Mouse (Mus musculus): ENCODE measurements around the gene Sema6d. TPM values are rescaled to one million over a fixed set of nuclear protein-coding genes. Genes with fewer than 3 reads are reported as not detected.
A peak's percentile ranks its signal among the peaks of the same experiment; 100 is the strongest.

The Sema6d gene
- polyA plus RNA-seq, 1 experiment = 5.6 TPM

DNA sequence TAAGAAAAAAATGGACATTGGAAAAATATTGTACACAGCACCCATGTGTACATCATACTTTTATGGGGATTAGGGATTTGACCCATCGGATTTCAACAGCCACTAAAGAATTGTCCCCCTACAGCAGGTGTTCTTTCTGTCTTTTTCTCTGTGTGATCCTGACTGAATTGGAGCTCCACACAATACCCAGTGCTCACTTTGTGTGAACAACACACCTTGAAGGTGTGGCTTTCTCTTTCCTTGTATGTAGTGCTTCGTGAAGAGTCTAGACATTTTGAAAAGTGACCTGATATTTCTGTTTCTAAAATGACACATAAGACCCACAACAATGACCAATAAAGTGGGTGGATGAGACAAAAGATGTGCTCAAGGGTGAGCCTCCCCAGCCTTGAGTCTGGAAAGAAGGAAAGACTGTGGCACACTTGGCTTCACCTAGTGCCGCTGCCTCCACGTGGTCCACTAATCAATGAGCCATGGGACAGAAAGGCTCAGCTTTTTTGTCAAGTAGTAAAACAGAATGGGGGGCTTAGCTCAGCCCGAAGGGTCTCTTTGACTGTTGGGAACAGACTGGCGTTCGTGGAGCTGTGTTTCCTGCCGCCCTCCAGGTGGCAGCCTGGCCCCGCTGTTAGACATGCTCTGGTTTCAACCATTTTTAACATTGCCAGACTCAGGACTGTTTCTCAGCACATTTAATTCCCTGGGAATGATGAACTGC lies 10.9 kb downstream of the Sema6d start:
- no peaks in the 10 kb centered on the region for H3K27me3 ChIP-seq (replicated peaks; ENCODE audit: control insufficient read depth, insufficient read depth, low read length)
- DNase-seq = peak; percentile 46
- WGBS = 17% methylated on average over 9 of the region's 9 CpGs
- H3K4me3 ChIP-seq (ENCODE audit: insufficient read depth, low read depth, low read length) = no peak overlapping the region
- H3K27ac ChIP-seq (ENCODE audit: insufficient read depth, low read depth, low read length) = no peak overlapping the region
- H3K4me1 ChIP-seq (ENCODE audit: control insufficient read depth, insufficient read depth, low read length) = no peaks in the 10 kb centered on the region
- H3K36me3 ChIP-seq (ENCODE audit: control insufficient read depth, insufficient read depth, low read length) = no peaks in the 10 kb centered on the region
- TF ChIP-seq POLR2A (IDR thresholded peaks at IDR 0.05; ENCODE audit: low read depth, low read length) (no peak), CTCF (conservative IDR thresholded peaks at IDR 0.05; ENCODE audit: insufficient read depth, insufficient read length, low read depth, low read length) (peak; percentile 71)

DNA sequence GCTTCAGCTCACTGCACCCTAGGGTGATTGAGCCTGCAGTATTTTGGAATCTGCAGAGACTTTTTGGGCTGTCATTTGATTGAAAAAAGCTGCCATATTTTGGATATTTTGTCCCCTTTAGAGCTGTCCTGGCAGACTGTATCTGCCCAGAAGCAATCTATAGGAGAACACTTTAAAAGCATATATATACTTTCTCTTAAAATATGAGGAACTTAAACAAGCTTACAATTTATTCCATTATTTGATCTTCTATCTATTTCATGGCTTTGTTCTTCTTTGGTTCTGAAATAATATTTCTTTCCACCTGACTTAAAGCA lies 11.4 kb downstream of the Sema6d start:
- TF ChIP-seq CTCF (conservative IDR thresholded peaks at IDR 0.05; ENCODE audit: insufficient read depth, insufficient read length, low read depth, low read length) (no peak), POLR2A (IDR thresholded peaks at IDR 0.05; ENCODE audit: low read depth, low read length) (no peak)
- H3K4me3 ChIP-seq (ENCODE audit: insufficient read depth, low read depth, low read length) = no peak overlapping the region
- no peaks in the 10 kb centered on the region for H3K36me3 ChIP-seq (ENCODE audit: control insufficient read depth, insufficient read depth, low read length)
- no peaks in the 10 kb centered on the region for H3K27me3 ChIP-seq (replicated peaks; ENCODE audit: control insufficient read depth, insufficient read depth, low read length)
- no peak overlapping the region for H3K27ac ChIP-seq (ENCODE audit: insufficient read depth, low read depth, low read length)
- H3K4me1 ChIP-seq (ENCODE audit: control insufficient read depth, insufficient read depth, low read length) = no peaks in the 10 kb centered on the region
- DNase-seq = no peak

DNA sequence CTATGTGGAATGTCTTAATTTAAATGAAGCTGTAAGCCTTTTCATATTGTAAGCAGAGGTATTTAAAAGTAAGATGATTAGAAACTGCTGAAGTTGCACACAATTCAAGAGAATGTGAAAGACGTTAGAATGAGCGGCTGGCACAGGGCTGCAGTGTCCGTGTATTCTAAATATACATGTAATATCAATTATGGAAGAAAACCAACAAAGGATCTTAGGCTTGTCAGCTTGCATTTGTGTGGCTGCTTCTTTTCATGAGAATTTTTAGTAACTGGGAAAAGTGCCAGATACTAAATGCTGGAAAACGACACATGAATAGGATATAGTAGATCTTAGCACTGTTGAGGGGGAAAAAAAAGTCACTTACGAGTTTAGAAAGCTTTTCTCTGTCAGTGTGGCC lies 11.8 kb downstream of the Sema6d start:
- no peak for DNase-seq
- Histone ChIP-seq H3K36me3 (ENCODE audit: control insufficient read depth, insufficient read depth, low read length) (no peaks in the 10 kb centered on the region), H3K27me3 (replicated peaks; ENCODE audit: control insufficient read depth, insufficient read depth, low read length) (no peaks in the 10 kb centered on the region), H3K4me3 (ENCODE audit: insufficient read depth, low read depth, low read length) (no peak overlapping the region), H3K27ac (ENCODE audit: insufficient read depth, low read depth, low read length) (no peak overlapping the region), H3K4me1 (ENCODE audit: control insufficient read depth, insufficient read depth, low read length) (no peaks in the 10 kb centered on the region)
- 68% methylated on average over 5 of the region's 5 CpGs for WGBS
- no peak for TF ChIP-seq CTCF (conservative IDR thresholded peaks at IDR 0.05; ENCODE audit: insufficient read depth, insufficient read length, low read depth, low read length)
- no peak for TF ChIP-seq POLR2A (IDR thresholded peaks at IDR 0.05; ENCODE audit: low read depth, low read length)

DNA sequence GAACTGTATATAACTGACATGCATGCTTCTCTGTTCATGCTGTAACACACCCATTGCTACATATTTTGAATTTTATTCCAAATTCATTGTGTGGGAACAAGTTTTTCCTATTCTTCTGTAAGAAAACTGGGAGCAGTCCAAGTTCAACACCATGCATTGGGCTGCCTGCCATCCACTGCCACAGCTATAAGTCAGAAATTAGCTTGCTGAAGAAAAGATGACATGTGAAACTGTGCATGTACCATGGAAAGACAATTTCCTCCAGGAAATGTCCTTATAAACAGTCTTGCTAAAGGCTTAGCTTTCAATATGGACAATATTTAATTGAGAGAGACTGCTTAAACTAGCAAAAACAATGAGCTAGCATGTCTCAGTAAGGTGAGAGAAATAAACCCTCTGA lies 13.5 kb downstream of the Sema6d start:
- no peak for DNase-seq
- Histone ChIP-seq H3K27me3 (replicated peaks; ENCODE audit: control insufficient read depth, insufficient read depth, low read length) (no peaks in the 10 kb centered on the region), H3K4me3 (ENCODE audit: insufficient read depth, low read depth, low read length) (no peak overlapping the region), H3K36me3 (ENCODE audit: control insufficient read depth, insufficient read depth, low read length) (no peaks in the 10 kb centered on the region), H3K27ac (ENCODE audit: insufficient read depth, low read depth, low read length) (no peak overlapping the region), H3K4me1 (ENCODE audit: control insufficient read depth, insufficient read depth, low read length) (no peaks in the 10 kb centered on the region)
- TF ChIP-seq POLR2A (IDR thresholded peaks at IDR 0.05; ENCODE audit: low read depth, low read length) = no peak

DNA sequence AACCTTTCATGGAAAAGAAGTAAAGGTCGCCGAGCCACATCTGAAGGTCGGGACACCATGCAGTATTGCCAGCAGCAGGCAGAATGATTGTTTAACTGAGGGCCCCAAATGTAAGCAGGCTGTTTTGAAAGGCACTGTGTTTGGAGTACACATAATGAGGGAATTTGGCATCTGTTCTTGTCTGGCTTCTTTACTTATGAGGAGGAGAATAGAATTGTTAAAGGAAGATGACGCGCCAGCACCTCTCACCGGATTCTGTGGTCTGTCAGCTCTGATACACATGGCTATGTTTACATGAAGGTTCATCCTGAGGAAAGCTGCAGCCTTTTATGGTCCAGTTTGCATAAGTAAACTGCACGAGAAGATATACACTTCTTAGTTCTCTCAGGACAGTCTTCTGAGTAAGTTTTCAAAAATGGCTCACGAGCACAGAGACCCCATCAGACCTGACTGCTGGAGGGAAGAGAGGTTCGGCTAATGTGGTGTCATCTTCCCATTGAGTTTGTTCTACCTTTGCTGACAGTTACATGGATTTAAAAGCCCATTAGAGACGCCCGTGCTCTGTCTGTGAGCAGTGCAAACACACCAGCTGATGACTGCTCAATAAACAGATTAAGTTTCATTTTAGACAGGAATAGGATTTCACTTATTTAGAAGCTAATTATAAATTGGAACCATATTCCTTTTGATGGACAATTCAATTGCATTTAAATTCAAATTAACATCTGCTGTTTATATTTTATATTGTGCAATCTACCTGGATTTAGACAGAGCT lies 28.9 kb downstream of the Sema6d start:
- no peaks in the 10 kb centered on the region for H3K36me3 ChIP-seq (ENCODE audit: control insufficient read depth, insufficient read depth, low read length)
- no peak overlapping the region for H3K27ac ChIP-seq (ENCODE audit: insufficient read depth, low read depth, low read length)
- TF ChIP-seq CTCF (conservative IDR thresholded peaks at IDR 0.05; ENCODE audit: insufficient read depth, insufficient read length, low read depth, low read length) = no peak
- no peak for TF ChIP-seq POLR2A (IDR thresholded peaks at IDR 0.05; ENCODE audit: low read depth, low read length)
- no peaks in the 10 kb centered on the region for H3K4me1 ChIP-seq (ENCODE audit: control insufficient read depth, insufficient read depth, low read length)
- 62% methylated on average over 11 of the region's 11 CpGs for WGBS
- no peaks in the 10 kb centered on the region for H3K27me3 ChIP-seq (replicated peaks; ENCODE audit: control insufficient read depth, insufficient read depth, low read length)
- H3K4me3 ChIP-seq (ENCODE audit: insufficient read depth, low read depth, low read length) = no peak overlapping the region
- no peak for DNase-seq

DNA sequence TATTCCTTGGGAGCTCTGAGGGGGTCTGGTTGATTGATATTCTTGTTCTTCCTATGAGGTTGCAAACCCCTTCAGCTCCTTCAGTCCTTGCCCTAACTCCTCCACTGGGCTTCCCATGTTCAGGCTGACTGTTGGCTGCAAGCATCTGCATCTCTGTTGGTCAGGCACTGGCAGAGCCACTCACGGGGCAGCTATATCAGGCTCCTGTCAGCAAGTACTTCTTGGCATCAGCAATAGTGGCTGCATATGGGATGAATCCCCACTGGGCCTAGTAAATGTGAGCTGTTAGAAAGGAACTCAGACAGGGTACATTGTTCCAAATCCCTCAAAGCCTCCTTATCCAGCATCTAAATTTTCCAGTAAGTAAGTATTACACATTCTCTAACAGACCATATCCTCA lies 30.6 kb downstream of the Sema6d start:
- Histone ChIP-seq H3K36me3 (ENCODE audit: control insufficient read depth, insufficient read depth, low read length) (no peaks in the 10 kb centered on the region), H3K4me1 (ENCODE audit: control insufficient read depth, insufficient read depth, low read length) (no peaks in the 10 kb centered on the region), H3K27ac (ENCODE audit: insufficient read depth, low read depth, low read length) (no peak overlapping the region), H3K27me3 (replicated peaks; ENCODE audit: control insufficient read depth, insufficient read depth, low read length) (no peaks in the 10 kb centered on the region), H3K4me3 (ENCODE audit: insufficient read depth, low read depth, low read length) (no peak overlapping the region)
- WGBS = 86% methylated on average over 1 of the region's 1 CpGs
- no peak for DNase-seq
- TF ChIP-seq CTCF (conservative IDR thresholded peaks at IDR 0.05; ENCODE audit: insufficient read depth, insufficient read length, low read depth, low read length) = no peak
- TF ChIP-seq POLR2A (IDR thresholded peaks at IDR 0.05; ENCODE audit: low read depth, low read length) = no peak

DNA sequence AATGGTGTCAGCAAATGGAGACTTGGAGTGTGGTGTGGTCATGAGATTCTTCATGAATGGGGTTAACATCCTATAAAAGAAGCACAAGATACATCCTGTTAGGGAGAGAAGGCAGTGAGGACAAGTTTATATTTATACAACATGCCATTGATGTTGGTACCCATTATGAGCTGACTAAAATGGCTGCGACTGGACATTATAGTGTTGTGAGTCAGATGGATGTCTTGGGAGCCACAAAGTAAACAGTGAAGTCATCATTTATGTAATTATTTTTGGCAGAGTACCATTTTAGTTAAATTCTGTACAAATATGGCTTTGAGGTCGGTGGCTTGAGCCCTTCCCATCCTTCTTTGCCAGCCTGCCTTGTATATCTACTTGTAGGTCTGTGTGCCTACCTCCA lies 31.8 kb downstream of the Sema6d start:
- no peaks in the 10 kb centered on the region for H3K27me3 ChIP-seq (replicated peaks; ENCODE audit: control insufficient read depth, insufficient read depth, low read length)
- no peak for TF ChIP-seq CTCF (conservative IDR thresholded peaks at IDR 0.05; ENCODE audit: insufficient read depth, insufficient read length, low read depth, low read length)
- TF ChIP-seq POLR2A (IDR thresholded peaks at IDR 0.05; ENCODE audit: low read depth, low read length) = no peak
- WGBS = 84% methylated on average over 2 of the region's 2 CpGs
- no peak overlapping the region for H3K4me3 ChIP-seq (ENCODE audit: insufficient read depth, low read depth, low read length)
- no peaks in the 10 kb centered on the region for H3K36me3 ChIP-seq (ENCODE audit: control insufficient read depth, insufficient read depth, low read length)
- no peak for DNase-seq
- H3K27ac ChIP-seq (ENCODE audit: insufficient read depth, low read depth, low read length) = no peak overlapping the region
- no peaks in the 10 kb centered on the region for H3K4me1 ChIP-seq (ENCODE audit: control insufficient read depth, insufficient read depth, low read length)
